Mouse (Mus musculus) cerebellum, adult 18-20 months (tissue): ENCODE measurements around the gene Olfr601.
"Not testable (repeated sequence)": the region's sequence is repeated elsewhere in the genome, so short reads cannot be mapped to it uniquely, and the experiment has no call there.

Experiments
- DNase-seq, 2 experiments: peaks; one replicate each; pipeline ENCODE4 v3.0.0; 2021

Olfr601 gene

GRCm38 (mm10) chr7:103362555-103362954 is at the start of gene Olfr601:
Gene Olfr601, minus strand, starts transcription at chr7:103362655.
- DNase-seq: no peak

GRCm38 (mm10) chr7:103406521-103407055 is 44.1 kb upstream of the Olfr601 start:
- DNase-seq: not testable (repeated sequence)

DNA sequence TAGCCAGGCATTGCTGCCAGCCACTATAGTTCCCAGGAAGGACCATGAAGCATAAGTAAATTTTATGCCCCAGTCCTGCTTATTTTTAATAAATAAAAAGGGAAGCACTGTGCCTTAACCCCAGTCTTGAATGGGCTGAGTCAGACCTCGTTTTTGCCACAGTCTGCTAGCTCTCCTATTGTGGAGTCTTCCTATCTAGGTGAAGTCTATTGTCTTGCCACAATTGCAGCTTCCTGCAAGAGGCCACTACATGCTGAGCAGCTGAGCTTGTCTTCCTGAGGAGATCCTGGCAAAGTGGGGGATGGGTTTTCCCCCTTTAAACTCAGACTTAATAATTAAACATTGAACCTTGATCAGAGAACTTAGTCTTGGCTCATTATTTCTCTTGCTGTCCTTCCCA is 36.5 kb upstream of the Olfr601 start:
- no peak for DNase-seq

DNA sequence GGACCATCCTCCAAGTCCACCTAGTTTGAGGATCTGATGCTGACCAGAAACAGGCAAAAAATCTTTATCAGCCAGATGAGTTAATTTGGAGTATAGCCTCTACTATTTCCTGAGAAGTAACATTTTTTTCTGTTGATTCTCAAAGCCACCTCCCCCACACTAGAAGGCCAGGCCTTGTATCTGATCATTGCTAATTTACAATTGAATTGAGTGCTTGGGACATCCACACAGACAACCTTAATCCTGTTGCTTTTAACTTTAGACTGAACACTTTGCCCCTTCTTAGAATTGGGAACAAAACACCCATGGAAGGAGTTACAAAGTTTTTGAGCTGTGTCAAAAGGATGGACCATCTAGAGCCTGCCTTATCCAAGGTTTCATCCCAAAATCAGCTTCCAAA is 35.3 kb upstream of the Olfr601 start:
- no peak for DNase-seq

DNA sequence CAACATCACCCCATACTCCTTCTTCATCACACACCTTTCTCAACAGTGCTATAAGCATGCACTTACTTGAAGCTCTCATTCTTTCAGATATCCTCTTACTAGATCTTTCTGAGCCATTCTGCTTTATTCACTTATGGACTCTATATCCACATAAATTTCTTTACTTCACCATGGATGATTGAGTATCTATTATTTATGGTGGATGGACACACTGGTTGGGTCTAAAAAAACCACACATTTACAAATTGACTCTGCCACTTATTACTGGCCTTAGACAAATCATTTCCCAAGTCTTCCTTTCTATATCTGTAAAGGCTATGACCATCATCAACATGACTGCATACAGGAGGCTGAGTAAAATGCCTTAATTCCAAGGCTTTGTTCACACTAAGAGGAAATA is 23.6 kb upstream of the Olfr601 start, which contains the start of gene Olfr603:
Gene Olfr603 (minus strand): TSS at position 101 of the 400 bp plus-strand sequence.
- DNase-seq: no peak

DNA sequence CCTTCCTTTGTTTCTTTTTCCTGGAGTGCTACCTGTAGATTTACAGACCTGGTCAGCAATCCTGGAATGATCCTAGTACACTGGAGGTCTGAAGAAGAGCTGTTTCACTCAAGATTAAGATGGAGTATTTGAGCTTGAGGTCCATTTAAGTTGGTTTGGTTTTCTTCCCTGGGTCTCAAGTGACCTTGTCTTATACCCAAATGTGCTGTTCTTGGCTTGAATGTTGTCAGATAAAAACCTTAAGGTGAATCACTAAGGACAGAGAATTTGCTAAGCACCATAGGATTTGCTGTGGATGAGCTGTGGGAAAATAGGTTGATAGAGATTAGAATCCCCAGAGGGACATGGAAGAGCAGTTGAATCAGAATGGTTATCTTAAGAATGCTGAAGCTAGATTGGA is 12.9 kb downstream of the Olfr601 start, which contains the start of gene Olfr600:
Gene Olfr600 (minus strand): TSS at position 101 of the 400 bp plus-strand sequence.
- DNase-seq: no peak

- no peak for DNase-seq
These were observed 26.8 kb downstream of the Olfr601 start, which contains the start of gene Olfr599 for GRCm38 (mm10) chr7:103335617-103336016. Gene Olfr599, plus strand, starts transcription at chr7:103335917.

GRCm38 (mm10) chr7:103323268-103323667 is 39.2 kb downstream of the Olfr601 start, which contains the start of gene Olfr598:
Gene Olfr598, plus strand, starts transcription at chr7:103323568.
- no peak for DNase-seq

DNA sequence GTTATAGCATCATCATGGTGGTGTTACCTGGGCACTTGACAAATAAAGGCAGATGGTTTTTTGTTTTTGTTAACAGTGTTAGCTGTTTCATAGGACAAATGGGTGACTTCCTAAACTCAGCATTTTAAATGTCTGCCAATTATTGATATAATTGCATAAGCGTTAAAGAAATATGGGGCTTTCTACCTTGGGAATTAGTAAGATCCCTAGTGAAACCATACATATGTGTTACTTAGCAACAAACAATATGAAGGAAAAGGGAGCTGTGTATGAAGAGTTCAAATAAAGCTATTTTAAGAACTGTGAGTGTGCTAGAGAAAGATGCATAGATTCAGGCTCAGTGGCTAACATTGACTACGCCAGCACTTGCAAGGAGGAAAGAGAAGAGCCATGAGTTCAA is 46.4 kb downstream of the Olfr601 start, which contains the start of gene Olfr597:
Gene Olfr597 (plus strand): TSS at position 301 of the 400 bp plus-strand sequence.
- not testable (repeated sequence) for DNase-seq
